In genomic region chr1:47216419-47217002, GRCm38 (mm10) we compare ENCODE assay signal across 16 mouse cellular contexts.
"Had no signal": no experiment of that assay in that cellular context is flagged by ENCODE, and none has a peak within 500 bp of the region (broad histone marks: within the 10 kb centered on the region; RNA-seq: fewer than 3 reads in every experiment).

No protein-coding gene starts in this region.

- H3K4me3 ChIP-seq: left cerebral cortex, adult 2 months; liver, embryonic 13.5 days; midbrain, embryonic 12.5 days; midbrain, embryonic 15.5 days; neural tube, embryonic 12.5 days; neural tube, embryonic 15.5 days; stomach, embryonic 15.5 days had no signal

- H3K27me3 ChIP-seq: liver, embryonic 13.5 days; midbrain, embryonic 12.5 days; midbrain, embryonic 15.5 days; neural tube, embryonic 12.5 days; neural tube, embryonic 15.5 days; stomach, embryonic 15.5 days had no signal

- H3K4me2 ChIP-seq: liver, embryonic 13.5 days; midbrain, embryonic 12.5 days; midbrain, embryonic 15.5 days; neural tube, embryonic 12.5 days; neural tube, embryonic 15.5 days; stomach, embryonic 15.5 days had no signal

- H3K27ac ChIP-seq: kidney, postnatal 0 days; left cerebral cortex, adult 2 months; liver, embryonic 13.5 days; macrophage; midbrain, embryonic 12.5 days; midbrain, embryonic 15.5 days; neural tube, embryonic 12.5 days; neural tube, embryonic 15.5 days; stomach, embryonic 15.5 days had no signal

- H3K9me3 ChIP-seq: liver, embryonic 13.5 days; midbrain, embryonic 12.5 days; midbrain, embryonic 15.5 days; neural tube, embryonic 12.5 days; neural tube, embryonic 15.5 days; stomach, embryonic 15.5 days had no signal

- H3K36me3 ChIP-seq: liver, embryonic 13.5 days; midbrain, embryonic 12.5 days; midbrain, embryonic 15.5 days; neural tube, embryonic 12.5 days; neural tube, embryonic 15.5 days; stomach, embryonic 15.5 days had no signal

- DNase-seq: kidney, adult 2 months; kidney, postnatal 25 days; layer of hippocampus, postnatal 36 days; liver, embryonic 13.5 days; retina, postnatal 1 day; spleen, adult 18-20 months; thymus, postnatal 25 days had no signal

- H3K4me1 ChIP-seq: liver, embryonic 13.5 days; midbrain, embryonic 12.5 days; midbrain, embryonic 15.5 days; neural tube, embryonic 12.5 days; neural tube, embryonic 15.5 days; stomach, embryonic 15.5 days had no signal

- ATAC-seq: intestine, postnatal 0 days; midbrain, embryonic 15.5 days had no signal

- H3K9ac ChIP-seq: liver, embryonic 13.5 days; midbrain, embryonic 12.5 days; midbrain, embryonic 15.5 days; neural tube, embryonic 12.5 days; neural tube, embryonic 15.5 days; stomach, embryonic 15.5 days had no signal
